Mouse (Mus musculus) adrenal gland, postnatal 36 days (tissue): Measurements from ENCODE around the gene Elovl2. TPM values are rescaled to one million over a fixed set of nuclear protein-coding genes. Genes with fewer than 3 reads are reported as not detected.

ENCODE experiments used
- DNase-seq, 2 experiments: peaks; one replicate each; pipeline ENCODE4 v3.0.0; 2021; ENCODE audit warnings: mixed read lengths in 1 of 2
- total RNA-seq, 2 experiments: library from RNA; stranded (reverse); gene quantifications; 2 replicates each; pipeline ENCODE4 v1.2.3; 2021

Elovl2 gene
- total RNA-seq, 2 experiments from 2014 or later, result 0.33 to 0.60 TPM

- no peak for DNase-seq
Observed at GRCm38 (mm10) chr13:41145433-41145970, 74.7 kb downstream of the Elovl2 start.

- DNase-seq, result peak; percentile 79 to 80
Observed at GRCm38 (mm10) chr13:41134901-41135300, 85.3 kb downstream of the Elovl2 start.

Other genes with a start within 250 kb of the Elovl2 start
- 10 to 100 TPM; 62.7 to 63.9 TPM for gene Pak1ip1, start 219.4 kb downstream of the Elovl2 start, total RNA-seq
- gene Tmem14c, start 204.1 kb downstream of the Elovl2 start, total RNA-seq, result 100 to 1,000 TPM; 149 to 198 TPM
- gene Mak, start 140.7 kb downstream of the Elovl2 start, total RNA-seq, result not detected
- gene Gcm2, start 109.4 kb downstream of the Elovl2 start, total RNA-seq, result not detected
- not detected for gene Sycp2l, start 106.1 kb downstream of the Elovl2 start, total RNA-seq
- 10 to 100 TPM; 11.4 to 13.7 TPM for gene Smim13, start 29.4 kb upstream of the Elovl2 start, total RNA-seq
- gene Gm17364, start 53.6 kb upstream of the Elovl2 start, total RNA-seq, result not detected